Mouse (Mus musculus): ENCODE measurements around the gene Rrp15. TPM values are rescaled to one million over a fixed set of nuclear protein-coding genes. Genes with fewer than 3 reads are reported as not detected.
A peak's percentile ranks its signal among the peaks of the same experiment; 100 is the strongest.

Rrp15 gene
- 57.5 and 57.8 TPM in 2 replicates for polyA plus RNA-seq (2015; fragmentation: Nextera tagmentation; extraction: Ambion mirVana)

GRCm38 (mm10) chr1:186748724-186749653, at the start of gene Rrp15:
TSS of gene Rrp15 (minus strand) at chr1:186749358.
- H3K4me3 ChIP-seq (replicated peaks; ENCODE audit: low read depth, low read length): peak within 1 kb of the TSS; percentile 77
- peak within 1 kb of the TSS; percentile 83 for H3K27ac ChIP-seq
- H3K4me1 ChIP-seq (replicated peaks; ENCODE audit: insufficient read depth, low read length): peaks cover 13% of the 10 kb centered on the region
- H3K4me2 ChIP-seq (ENCODE audit: low read length): peak within 1 kb of the TSS; percentile 85
- peak within 1 kb of the TSS; percentile 83 for H3K9ac ChIP-seq (ENCODE audit: low read depth, low read length)
- H3K27me3 ChIP-seq (ENCODE audit: insufficient read depth, low read length): no peaks in the 10 kb centered on the region
- peak; percentile 95 for ATAC-seq (replicated peaks; ENCODE audit: low FRiP score, low read depth)
- H3K36me3 ChIP-seq (ENCODE audit: insufficient read depth, low read length): no peaks in the 10 kb centered on the region
- peak; percentile 91 for DNase-seq (ENCODE audit: low spot score)
- under 1% methylated on average over 46 of the region's 46 CpGs for WGBS
- H3K9me3 ChIP-seq (replicated peaks; ENCODE audit: low read length): no peaks in the 10 kb centered on the region
- no peak for TF ChIP-seq CTCF (IDR thresholded peaks at IDR 0.05; ENCODE audit: low read depth)

GRCm38 (mm10) chr1:186797991-186798390, 48.8 kb upstream of the Rrp15 start:
- WGBS: 19% methylated on average over 6 of the region's 6 CpGs
- ATAC-seq (replicated peaks; ENCODE audit: low FRiP score, low read depth) (no peak), DNase-seq (ENCODE audit: low spot score) (peak; percentile 40)
- Histone ChIP-seq H3K27ac (no peak overlapping the region), H3K4me2 (ENCODE audit: low read length) (no peak overlapping the region), H3K4me1 (replicated peaks; ENCODE audit: insufficient read depth, low read length) (no peaks in the 10 kb centered on the region), H3K9ac (ENCODE audit: low read depth, low read length) (no peak overlapping the region), H3K9me3 (replicated peaks; ENCODE audit: low read length) (no peaks in the 10 kb centered on the region), H3K4me3 (replicated peaks; ENCODE audit: low read depth, low read length) (no peak overlapping the region), H3K27me3 (ENCODE audit: insufficient read depth, low read length) (no peaks in the 10 kb centered on the region), H3K36me3 (ENCODE audit: insufficient read depth, low read length) (no peaks in the 10 kb centered on the region)
- TF ChIP-seq CTCF (IDR thresholded peaks at IDR 0.05; ENCODE audit: low read depth): no peak

GRCm38 (mm10) chr1:186785359-186785758, 36.2 kb upstream of the Rrp15 start:
- 88% methylated on average over 4 of the region's 4 CpGs for WGBS
- H3K4me3 ChIP-seq (replicated peaks; ENCODE audit: low read depth, low read length): no peak overlapping the region
- H3K9me3 ChIP-seq (replicated peaks; ENCODE audit: low read length): no peaks in the 10 kb centered on the region
- H3K4me1 ChIP-seq (replicated peaks; ENCODE audit: insufficient read depth, low read length): no peaks in the 10 kb centered on the region
- no peaks in the 10 kb centered on the region for H3K36me3 ChIP-seq (ENCODE audit: insufficient read depth, low read length)
- no peak overlapping the region for H3K27ac ChIP-seq
- no peak for ATAC-seq (replicated peaks; ENCODE audit: low FRiP score, low read depth)
- no peak overlapping the region for H3K4me2 ChIP-seq (ENCODE audit: low read length)
- no peak overlapping the region for H3K9ac ChIP-seq (ENCODE audit: low read depth, low read length)
- no peaks in the 10 kb centered on the region for H3K27me3 ChIP-seq (ENCODE audit: insufficient read depth, low read length)
- no peak for TF ChIP-seq CTCF (IDR thresholded peaks at IDR 0.05; ENCODE audit: low read depth)
- no peak for DNase-seq (ENCODE audit: low spot score)

GRCm38 (mm10) chr1:186780826-186781225, 31.7 kb upstream of the Rrp15 start:
- Histone ChIP-seq H3K4me1 (replicated peaks; ENCODE audit: insufficient read depth, low read length) (no peaks in the 10 kb centered on the region), H3K9ac (ENCODE audit: low read depth, low read length) (no peak overlapping the region), H3K27ac (no peak overlapping the region), H3K4me3 (replicated peaks; ENCODE audit: low read depth, low read length) (no peak overlapping the region), H3K27me3 (ENCODE audit: insufficient read depth, low read length) (no peaks in the 10 kb centered on the region), H3K4me2 (ENCODE audit: low read length) (no peak overlapping the region), H3K9me3 (replicated peaks; ENCODE audit: low read length) (no peaks in the 10 kb centered on the region), H3K36me3 (ENCODE audit: insufficient read depth, low read length) (no peaks in the 10 kb centered on the region)
- no peak for ATAC-seq (replicated peaks; ENCODE audit: low FRiP score, low read depth)
- 44% methylated on average over 2 of the region's 2 CpGs for WGBS
- peak; percentile 9 for DNase-seq (ENCODE audit: low spot score)
- no peak for TF ChIP-seq CTCF (IDR thresholded peaks at IDR 0.05; ENCODE audit: low read depth)

GRCm38 (mm10) chr1:186773124-186773523, 24.0 kb upstream of the Rrp15 start:
- Histone ChIP-seq H3K36me3 (ENCODE audit: insufficient read depth, low read length) (no peaks in the 10 kb centered on the region), H3K9ac (ENCODE audit: low read depth, low read length) (no peak overlapping the region), H3K4me3 (replicated peaks; ENCODE audit: low read depth, low read length) (no peak overlapping the region), H3K4me2 (ENCODE audit: low read length) (no peak overlapping the region), H3K4me1 (replicated peaks; ENCODE audit: insufficient read depth, low read length) (no peaks in the 10 kb centered on the region), H3K9me3 (replicated peaks; ENCODE audit: low read length) (no peaks in the 10 kb centered on the region), H3K27ac (no peak overlapping the region), H3K27me3 (ENCODE audit: insufficient read depth, low read length) (no peaks in the 10 kb centered on the region)
- WGBS: 70% methylated on average over 3 of the region's 3 CpGs
- no peak for TF ChIP-seq CTCF (IDR thresholded peaks at IDR 0.05; ENCODE audit: low read depth)
- no peak for DNase-seq (ENCODE audit: low spot score)
- no peak for ATAC-seq (replicated peaks; ENCODE audit: low FRiP score, low read depth)

GRCm38 (mm10) chr1:186772547-186773077, 23.5 kb upstream of the Rrp15 start:
- no peak overlapping the region for H3K4me2 ChIP-seq (ENCODE audit: low read length)
- H3K36me3 ChIP-seq (ENCODE audit: insufficient read depth, low read length): no peaks in the 10 kb centered on the region
- no peaks in the 10 kb centered on the region for H3K4me1 ChIP-seq (replicated peaks; ENCODE audit: insufficient read depth, low read length)
- ATAC-seq (replicated peaks; ENCODE audit: low FRiP score, low read depth) (no peak), DNase-seq (ENCODE audit: low spot score) (no peak)
- no peak for TF ChIP-seq CTCF (IDR thresholded peaks at IDR 0.05; ENCODE audit: low read depth)
- 62% methylated on average over 8 of the region's 8 CpGs for WGBS
- H3K9me3 ChIP-seq (replicated peaks; ENCODE audit: low read length): no peaks in the 10 kb centered on the region
- H3K9ac ChIP-seq (ENCODE audit: low read depth, low read length): no peak overlapping the region
- H3K4me3 ChIP-seq (replicated peaks; ENCODE audit: low read depth, low read length): no peak overlapping the region
- H3K27ac ChIP-seq: no peak overlapping the region
- no peaks in the 10 kb centered on the region for H3K27me3 ChIP-seq (ENCODE audit: insufficient read depth, low read length)
